Mouse (Mus musculus) kidney, embryonic 15.5 days (tissue): ENCODE measurements around the gene Gm49358. TPM values are rescaled to one million over a fixed set of nuclear protein-coding genes. Genes with fewer than 3 reads are reported as not detected.

ENCODE experiments used
- ATAC-seq: fragments of 200-750 bp; cut with Nextera tagmentation; replicated peaks from 2 replicates; pipeline ENCODE4 v1.8.0; 2017; ENCODE audit warnings: moderate TSS enrichment; ENCODE audit not compliant: low FRiP score
- H3K27ac ChIP-seq: fragments of 300-500 bp; sonication (generic); 2 replicates; pipeline ENCODE4 v1.5.1; 2015; ENCODE audit warnings: mild to moderate bottlenecking, inconsistent platforms
- H3K27me3 ChIP-seq: fragments of 300-500 bp; sonication (generic); 2 replicates; pipeline ENCODE4 v1.6.1; 2015; ENCODE audit warnings: inconsistent platforms
- H3K36me3 ChIP-seq: fragments of 300-500 bp; sonication (generic); 2 replicates; pipeline ENCODE4 v1.6.1; 2015; ENCODE audit warnings: inconsistent platforms
- H3K4me1 ChIP-seq: fragments of 300-500 bp; sonication (generic); 2 replicates; pipeline ENCODE4 v1.6.1; 2015; ENCODE audit warnings: inconsistent platforms
- H3K4me2 ChIP-seq: fragments of 300-500 bp; sonication (generic); 2 replicates; pipeline ENCODE4 v1.6.1; 2015; ENCODE audit warnings: moderate library complexity, mild to moderate bottlenecking, inconsistent platforms
- H3K4me3 ChIP-seq: fragments of 300-500 bp; sonication (generic); replicated peaks from 2 replicates; pipeline ENCODE4 v1.5.1; 2015; ENCODE audit warnings: mild to moderate bottlenecking, inconsistent platforms
- H3K9ac ChIP-seq: fragments of 300-500 bp; sonication (generic); 2 replicates; pipeline ENCODE4 v1.6.1; 2015; ENCODE audit warnings: mild to moderate bottlenecking, inconsistent platforms
- H3K9me3 ChIP-seq: fragments of 300-500 bp; sonication (generic); replicated peaks from 2 replicates; pipeline ENCODE4 v1.6.1; 2016; ENCODE audit warnings: inconsistent platforms
- WGBS: fragments of 180-500 bp; shearing (Covaris S2); methylation state at CpG from one replicate; pipeline ENCODE4 v1.1.7; 2015; ENCODE audit warnings: mixed read lengths; 5-methylcytosine and 5-hydroxymethylcytosine counted together
- polyA plus RNA-seq: library from polyadenylated mRNA; unstranded; fragments of >200 nt; fragmentation: Nextera tagmentation; extraction: Ambion mirVana; gene quantifications from 2 replicates; pipeline ENCODE4 v1.2.1, GENCODE M21; 2015

The Gm49358 gene
- polyA plus RNA-seq, 1 experiment from 2014 or later: not detected

GRCm38 (mm10) chr10:86761722-86762383 is 1.9 kb upstream of the Gm49358 start:
- Histone ChIP-seq H3K27me3 (no peaks in the 10 kb centered on the region), H3K27ac (no peak overlapping the region), H3K9ac (no peak overlapping the region), H3K9me3 (no peaks in the 10 kb centered on the region), H3K36me3 (no peaks in the 10 kb centered on the region), H3K4me2 (no peak overlapping the region), H3K4me1 (0 out of 2 replicates have a peak, but pooled peaks cover 3% of the 10 kb centered on the region), H3K4me3 (no peak overlapping the region)
- 32% methylated on average over 7 of the region's 7 CpGs for WGBS
- no peak for ATAC-seq

- WGBS: 49% methylated on average over 3 of the region's 3 CpGs
- no peak for ATAC-seq
- Histone ChIP-seq H3K9ac (no peak overlapping the region), H3K9me3 (no peaks in the 10 kb centered on the region), H3K4me1 (0 out of 2 replicates have a peak, but pooled peaks cover 3% of the 10 kb centered on the region), H3K36me3 (no peaks in the 10 kb centered on the region), H3K27ac (no peak overlapping the region), H3K27me3 (no peaks in the 10 kb centered on the region), H3K4me3 (no peak overlapping the region), H3K4me2 (no peak overlapping the region)
These were observed 1.4 kb upstream of the Gm49358 start for GRCm38 (mm10) chr10:86762384-86762730.

- Histone ChIP-seq H3K36me3 (no peaks in the 10 kb centered on the region), H3K4me2 (no peak overlapping the region), H3K4me3 (no peak overlapping the region), H3K27ac (no peak overlapping the region), H3K4me1 (0 out of 2 replicates have a peak, but pooled peaks cover 3% of the 10 kb centered on the region), H3K9me3 (no peaks in the 10 kb centered on the region), H3K9ac (no peak overlapping the region), H3K27me3 (no peaks in the 10 kb centered on the region)
- ATAC-seq: no peak
- WGBS: 83% methylated on average over 4 of the region's 4 CpGs
These were observed 1.7 kb downstream of the Gm49358 start for GRCm38 (mm10) chr10:86765344-86765966.

GRCm38 (mm10) chr10:86769216-86769615 is 5.4 kb downstream of the Gm49358 start:
- ATAC-seq: no peak
- Histone ChIP-seq H3K9me3 (no peaks in the 10 kb centered on the region), H3K9ac (no peak overlapping the region), H3K4me2 (no peak overlapping the region), H3K4me1 (peaks cover 3% of the 10 kb centered on the region; the same call in 1 of the 2 replicates), H3K27me3 (no peaks in the 10 kb centered on the region), H3K27ac (no peak overlapping the region), H3K4me3 (no peak overlapping the region), H3K36me3 (no peaks in the 10 kb centered on the region)
- 70% methylated on average over 5 of the region's 5 CpGs for WGBS

GRCm38 (mm10) chr10:86769797-86770196 is 6.0 kb downstream of the Gm49358 start:
- WGBS: 34% methylated on average over 4 of the region's 4 CpGs
- H3K4me2 ChIP-seq: no peak overlapping the region
- H3K9ac ChIP-seq: no peak overlapping the region
- no peak overlapping the region for H3K27ac ChIP-seq
- H3K4me3 ChIP-seq: no peak overlapping the region
- peaks cover 3% of the 10 kb centered on the region; the same call in 1 of the 2 replicates for H3K4me1 ChIP-seq
- no peaks in the 10 kb centered on the region for H3K36me3 ChIP-seq
- 0 out of 2 replicates have a peak, but pooled peaks have one; percentile 36 for ATAC-seq
- H3K9me3 ChIP-seq: no peaks in the 10 kb centered on the region
- no peaks in the 10 kb centered on the region for H3K27me3 ChIP-seq

- no peaks in the 10 kb centered on the region for H3K9me3 ChIP-seq
- no peak overlapping the region for H3K4me3 ChIP-seq
- 72% methylated on average over 5 of the region's 5 CpGs for WGBS
- no peaks in the 10 kb centered on the region for H3K36me3 ChIP-seq
- peaks cover 3% of the 10 kb centered on the region; the same call in 1 of the 2 replicates for H3K4me1 ChIP-seq
- no peak for ATAC-seq
- H3K27me3 ChIP-seq: no peaks in the 10 kb centered on the region
- peak overlapping the region; percentile 62 for H3K27ac ChIP-seq
- no peak overlapping the region for H3K4me2 ChIP-seq
- no peak overlapping the region for H3K9ac ChIP-seq
These were observed 7.9 kb downstream of the Gm49358 start for GRCm38 (mm10) chr10:86771701-86772100.

- Histone ChIP-seq H3K4me1 (peaks cover 3% of the 10 kb centered on the region; the same call in 1 of the 2 replicates), H3K27me3 (no peaks in the 10 kb centered on the region), H3K27ac (peak overlapping the region; percentile 62), H3K9ac (no peak overlapping the region), H3K36me3 (no peaks in the 10 kb centered on the region), H3K4me3 (no peak overlapping the region), H3K4me2 (no peak overlapping the region), H3K9me3 (no peaks in the 10 kb centered on the region)
- no peak for ATAC-seq
- 61% methylated on average over 6 of the region's 6 CpGs for WGBS
These were observed 8.5 kb downstream of the Gm49358 start for GRCm38 (mm10) chr10:86772231-86772631.

- Histone ChIP-seq H3K27ac (no peak overlapping the region), H3K9ac (no peak overlapping the region), H3K4me3 (no peak overlapping the region), H3K4me2 (no peak overlapping the region), H3K36me3 (no peaks in the 10 kb centered on the region), H3K4me1 (peaks cover 13% of the 10 kb centered on the region), H3K27me3 (no peaks in the 10 kb centered on the region), H3K9me3 (no peaks in the 10 kb centered on the region)
- 24% methylated on average over 4 of the region's 4 CpGs for WGBS
- no peak for ATAC-seq
These were observed 9.6 kb downstream of the Gm49358 start for GRCm38 (mm10) chr10:86773360-86773759.

GRCm38 (mm10) chr10:86776281-86776680 is 12.5 kb downstream of the Gm49358 start:
- no peak for ATAC-seq
- no peak overlapping the region for H3K27ac ChIP-seq
- WGBS: 64% methylated on average over 9 of the region's 9 CpGs

GRCm38 (mm10) chr10:86777614-86778319 is 14.0 kb downstream of the Gm49358 start:
- 45% methylated on average over 19 of the region's 19 CpGs for WGBS
- peak overlapping the region; percentile 45; the same call in 1 of the 2 replicates for H3K9ac ChIP-seq

More at GRCm38 (mm10) chr10:86776281-86776680, 12.5 kb downstream of the Gm49358 start:
- Histone ChIP-seq H3K9ac (no peak overlapping the region), H3K27me3 (no peaks in the 10 kb centered on the region), H3K4me1 (peaks cover 31% of the 10 kb centered on the region), H3K4me2 (no peak overlapping the region), H3K36me3 (no peaks in the 10 kb centered on the region), H3K4me3 (no peak overlapping the region), H3K9me3 (no peaks in the 10 kb centered on the region)

GRCm38 (mm10) chr10:86778398-86779116 is 14.8 kb downstream of the Gm49358 start, which contains the start of gene Nt5dc3:
Nt5dc3 (plus strand) TSS chr10:86779005.
- Histone ChIP-seq H3K4me2 (peak within 1 kb of the TSS; percentile 98), H3K9ac (peak within 1 kb of the TSS; percentile 70), H3K4me1 (peaks cover 36% of the 10 kb centered on the region), H3K4me3 (peak within 1 kb of the TSS; percentile 77), H3K9me3 (no peaks in the 10 kb centered on the region), H3K36me3 (no peaks in the 10 kb centered on the region), H3K27ac (peak within 1 kb of the TSS; percentile 89), H3K27me3 (no peaks in the 10 kb centered on the region)
- peak; percentile 97 for ATAC-seq
- under 1% methylated on average over 44 of the region's 44 CpGs for WGBS

More at GRCm38 (mm10) chr10:86777614-86778319, 14.0 kb downstream of the Gm49358 start:
- H3K4me2 ChIP-seq: peak overlapping the region; percentile 98
- no peak for ATAC-seq
- H3K27me3 ChIP-seq: no peaks in the 10 kb centered on the region
- no peaks in the 10 kb centered on the region for H3K9me3 ChIP-seq
- peak overlapping the region; percentile 77 for H3K4me3 ChIP-seq
- H3K4me1 ChIP-seq: peaks cover 35% of the 10 kb centered on the region
- H3K36me3 ChIP-seq: no peaks in the 10 kb centered on the region
- H3K27ac ChIP-seq: peak overlapping the region; percentile 89
